Mouse (Mus musculus) liver, embryonic 15.5 days (tissue): Measurements from ENCODE around the gene Tmem26. TPM values are rescaled to one million over a fixed set of nuclear protein-coding genes. Genes with fewer than 3 reads are reported as not detected.

Experiments
- ATAC-seq: fragments of 200-750 bp; cut with Nextera tagmentation; 2 replicates; pipeline ENCODE4 v1.8.0; 2017; ENCODE audit warnings: moderate number of reproducible peaks, mild to moderate bottlenecking, moderate library complexity; ENCODE audit not compliant: insufficient read depth
- H3K27ac ChIP-seq: fragments of 300-500 bp; sonication (generic); replicated peaks from 2 replicates; pipeline ENCODE4 v1.5.1; 2015; ENCODE audit warnings: mild to moderate bottlenecking, inconsistent platforms
- H3K27me3 ChIP-seq: fragments of 300-500 bp; sonication (generic); 2 replicates; pipeline ENCODE4 v1.6.1; 2015; ENCODE audit warnings: mild to moderate bottlenecking, inconsistent platforms
- H3K36me3 ChIP-seq: fragments of 300-500 bp; sonication (generic); replicated peaks from 2 replicates; pipeline ENCODE4 v1.6.1; 2015; ENCODE audit warnings: moderate library complexity, mild to moderate bottlenecking, inconsistent platforms
- H3K4me1 ChIP-seq: fragments of 300-500 bp; sonication (generic); replicated peaks from 2 replicates; pipeline ENCODE4 v1.6.1; 2015; ENCODE audit warnings: inconsistent platforms
- H3K4me2 ChIP-seq: fragments of 300-500 bp; sonication (generic); 2 replicates; pipeline ENCODE4 v1.6.1; 2015; ENCODE audit warnings: moderate library complexity, mild to moderate bottlenecking, inconsistent platforms
- H3K4me3 ChIP-seq: fragments of 300-500 bp; sonication (generic); replicated peaks from 2 replicates; pipeline ENCODE4 v1.5.1; 2015; ENCODE audit warnings: mild to moderate bottlenecking, inconsistent platforms
- H3K9ac ChIP-seq: fragments of 300-500 bp; sonication (generic); 2 replicates; pipeline ENCODE4 v1.6.1; 2015; ENCODE audit warnings: moderate library complexity, mild to moderate bottlenecking, inconsistent platforms
- H3K9me3 ChIP-seq: fragments of 300-500 bp; sonication (generic); replicated peaks from 2 replicates; pipeline ENCODE4 v1.6.1; 2016; ENCODE audit warnings: inconsistent platforms
- WGBS: fragments of 180-500 bp; shearing (Covaris S2); methylation state at CpG from one replicate; pipeline ENCODE4 v1.1.7; 2015; ENCODE audit warnings: mixed read lengths; ENCODE audit not compliant: insufficient replicate concordance; 5-methylcytosine and 5-hydroxymethylcytosine counted together
- polyA plus RNA-seq: library from polyadenylated mRNA; unstranded; fragments of >200 nt; fragmentation: Nextera tagmentation; extraction: Ambion mirVana; gene quantifications from 2 replicates; pipeline ENCODE4 v1.2.1, GENCODE M21; 2015

The Tmem26 gene
- 1.5 and 1.6 TPM in 2 replicates for polyA plus RNA-seq

DNA sequence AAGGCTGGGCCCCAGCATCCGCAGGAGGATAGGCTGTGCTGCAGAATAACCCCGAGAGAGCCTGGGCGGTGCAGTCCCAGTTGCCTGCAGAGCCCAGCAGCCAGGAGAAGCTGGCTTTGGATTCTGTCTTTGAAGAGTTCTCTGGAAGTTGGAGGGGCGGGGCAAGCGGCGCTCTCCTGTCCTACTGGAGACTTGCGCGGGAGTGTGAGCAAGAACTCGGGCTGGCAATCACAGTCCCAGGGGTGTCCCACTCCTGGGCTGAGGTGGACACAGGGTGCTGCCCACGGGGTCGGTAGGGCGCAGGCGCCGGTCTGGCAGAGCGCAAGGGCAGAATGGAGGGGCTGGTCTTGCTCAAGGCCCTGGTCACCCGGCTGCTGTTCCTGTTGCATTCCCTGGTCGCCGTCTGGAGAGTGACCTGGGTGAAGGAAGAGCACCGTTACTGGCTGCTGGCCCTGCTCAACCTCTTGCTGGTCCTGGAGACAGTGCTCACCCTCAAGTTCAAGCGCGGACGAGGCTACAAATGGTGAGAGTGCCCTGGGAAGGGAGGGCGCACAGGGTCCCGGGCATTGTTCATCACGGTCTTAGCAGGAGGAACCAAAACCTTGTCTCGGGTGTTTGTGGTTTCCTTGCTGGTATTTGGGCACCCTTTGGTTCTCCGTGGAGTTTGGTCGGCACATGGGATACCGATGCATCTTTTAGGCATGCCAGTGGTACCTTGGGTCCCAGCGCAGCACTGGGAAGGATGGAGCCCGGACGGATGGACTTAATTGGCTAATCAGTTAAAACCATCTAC, at the start of gene Tmem26:
TSS of gene Tmem26 (plus strand) at position 79 of the 793 bp plus-strand sequence.
- H3K27ac ChIP-seq = no peak within 1 kb of the TSS
- WGBS = 3% methylated on average over 32 of the region's 32 CpGs
- no peaks in the 10 kb centered on the region for H3K4me1 ChIP-seq
- H3K9me3 ChIP-seq = no peaks in the 10 kb centered on the region
- no peak within 1 kb of the TSS for H3K9ac ChIP-seq
- peak within 1 kb of the TSS; percentile 38 for H3K4me3 ChIP-seq
- ATAC-seq = no peak
- H3K36me3 ChIP-seq = no peaks in the 10 kb centered on the region
- H3K27me3 ChIP-seq = peaks cover 21% of the 10 kb centered on the region
- H3K4me2 ChIP-seq = peak within 1 kb of the TSS; percentile 61

DNA sequence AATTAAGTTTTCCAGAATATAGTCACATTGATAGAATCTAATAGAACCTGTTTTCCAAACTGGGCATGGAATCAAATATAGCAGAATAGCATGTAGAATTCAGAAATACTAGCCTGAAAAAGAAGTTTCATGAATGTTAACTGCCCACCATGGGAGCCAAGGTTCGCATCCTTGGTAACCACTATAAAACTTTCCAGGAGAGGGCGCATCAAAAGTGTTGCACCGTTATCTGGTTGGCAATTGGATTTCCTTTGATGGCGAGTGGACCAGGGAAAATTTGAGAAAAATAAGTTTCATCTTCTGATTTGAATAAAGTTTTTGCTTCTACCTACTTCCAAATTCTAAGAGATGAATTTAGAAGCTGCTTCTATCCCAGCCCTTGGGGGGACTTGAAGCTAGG, 44.8 kb upstream of the Tmem26 start:
- Histone ChIP-seq H3K27ac (no peak overlapping the region), H3K36me3 (no peaks in the 10 kb centered on the region), H3K9ac (no peak overlapping the region), H3K9me3 (no peaks in the 10 kb centered on the region), H3K4me3 (no peak overlapping the region), H3K4me1 (no peaks in the 10 kb centered on the region), H3K27me3 (no peaks in the 10 kb centered on the region), H3K4me2 (no peak overlapping the region)
- WGBS = 60% methylated on average over 4 of the region's 4 CpGs
- ATAC-seq = no peak

DNA sequence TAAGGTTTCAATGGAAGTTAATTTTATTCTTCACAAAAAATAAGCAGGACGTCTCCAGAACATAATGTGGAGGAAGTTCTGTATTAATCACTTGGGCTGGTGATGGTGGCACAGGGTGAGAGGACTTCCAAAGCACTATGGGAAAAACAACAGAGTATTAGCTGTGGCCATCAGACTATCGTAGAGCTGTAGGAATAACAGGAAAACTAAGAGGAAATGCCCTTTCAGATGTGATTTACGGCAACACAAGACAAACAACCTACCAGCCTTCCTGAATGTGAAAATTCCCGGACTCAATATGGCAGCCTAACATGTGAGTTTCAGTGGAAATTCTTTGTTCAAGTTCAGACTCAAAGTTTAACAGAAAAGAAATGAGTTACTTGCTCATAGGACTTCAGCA, 42.2 kb upstream of the Tmem26 start:
- Histone ChIP-seq H3K9ac (no peak overlapping the region), H3K27ac (no peak overlapping the region), H3K4me2 (no peak overlapping the region), H3K36me3 (no peaks in the 10 kb centered on the region), H3K4me3 (no peak overlapping the region), H3K27me3 (no peaks in the 10 kb centered on the region), H3K9me3 (no peaks in the 10 kb centered on the region), H3K4me1 (no peaks in the 10 kb centered on the region)
- 36% methylated on average over 4 of the region's 4 CpGs for WGBS
- no peak for ATAC-seq

DNA sequence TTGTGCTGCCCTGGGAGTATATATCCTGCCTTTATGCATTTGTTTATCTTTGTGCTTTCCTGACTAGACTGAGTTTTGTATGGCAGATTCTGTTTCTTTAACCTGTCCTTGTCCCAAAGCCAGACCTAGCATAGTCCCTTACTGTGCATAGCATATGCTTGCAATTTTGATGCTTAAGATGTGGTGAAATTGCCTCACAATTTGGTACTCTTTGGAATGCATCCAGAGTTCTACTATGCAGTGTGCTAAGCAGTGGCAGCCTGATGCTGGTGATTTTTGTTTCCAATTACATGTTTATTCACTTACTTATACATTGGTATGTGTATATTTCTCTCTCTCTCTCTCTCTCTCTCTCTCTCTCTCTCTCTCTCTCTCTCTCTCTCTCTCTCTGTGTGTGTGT, 37.9 kb upstream of the Tmem26 start:
- H3K36me3 ChIP-seq = no peaks in the 10 kb centered on the region
- ATAC-seq = no peak
- no peaks in the 10 kb centered on the region for H3K4me1 ChIP-seq
- H3K9me3 ChIP-seq = no peaks in the 10 kb centered on the region
- H3K4me3 ChIP-seq = no peak overlapping the region
- H3K4me2 ChIP-seq = no peak overlapping the region
- no peak overlapping the region for H3K9ac ChIP-seq
- no peak overlapping the region for H3K27ac ChIP-seq
- H3K27me3 ChIP-seq = no peaks in the 10 kb centered on the region

DNA sequence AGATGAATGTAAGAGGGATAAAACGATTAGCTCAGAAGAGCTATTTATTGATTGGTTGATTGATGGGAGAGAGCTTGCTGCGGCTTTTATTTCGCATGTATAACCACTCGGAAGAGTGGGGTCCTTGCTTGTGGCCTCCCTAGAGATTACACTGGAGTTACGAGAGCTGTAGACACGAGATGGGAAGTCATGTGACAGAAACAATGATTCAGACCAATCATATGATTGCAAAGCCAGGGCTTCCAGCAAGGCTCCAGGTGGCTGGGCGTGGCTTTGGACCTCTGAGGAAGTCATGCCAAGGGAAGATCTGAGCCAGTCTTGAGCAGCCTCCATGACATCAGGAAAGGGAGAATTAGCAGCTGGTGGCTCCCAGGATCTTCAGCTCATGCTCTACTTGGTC, 32.3 kb upstream of the Tmem26 start:
- H3K27me3 ChIP-seq = no peaks in the 10 kb centered on the region
- ATAC-seq = no peak
- H3K9ac ChIP-seq = no peak overlapping the region
- WGBS = 60% methylated on average over 7 of the region's 7 CpGs
- H3K9me3 ChIP-seq = no peaks in the 10 kb centered on the region
- no peak overlapping the region for H3K27ac ChIP-seq
- H3K36me3 ChIP-seq = no peaks in the 10 kb centered on the region
- no peak overlapping the region for H3K4me2 ChIP-seq
- no peaks in the 10 kb centered on the region for H3K4me1 ChIP-seq
- no peak overlapping the region for H3K4me3 ChIP-seq

DNA sequence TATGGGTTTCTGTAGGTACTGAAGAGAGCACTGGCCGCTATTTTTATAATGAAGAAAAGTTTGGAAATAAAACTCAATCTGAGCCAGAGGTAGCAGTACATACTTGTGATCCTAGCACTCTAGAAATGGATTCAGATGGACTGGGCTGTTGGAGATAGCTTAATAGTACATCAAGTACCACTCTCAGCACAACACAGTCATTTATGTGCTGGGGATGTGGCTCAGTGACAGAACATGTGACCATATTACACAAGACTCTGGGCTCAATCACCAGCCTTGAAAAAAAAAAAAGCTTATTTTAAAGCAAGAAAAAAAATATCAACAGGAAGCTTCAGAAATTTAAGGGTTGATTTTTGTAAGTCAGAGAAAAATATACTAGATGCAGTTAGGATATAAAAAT, 31.0 kb upstream of the Tmem26 start:
- 58% methylated on average over 1 of the region's 1 CpGs for WGBS
- no peak overlapping the region for H3K4me2 ChIP-seq
- no peaks in the 10 kb centered on the region for H3K27me3 ChIP-seq
- no peak overlapping the region for H3K9ac ChIP-seq
- H3K27ac ChIP-seq = no peak overlapping the region
- no peak for ATAC-seq
- H3K4me3 ChIP-seq = no peak overlapping the region
- no peaks in the 10 kb centered on the region for H3K36me3 ChIP-seq
- H3K4me1 ChIP-seq = no peaks in the 10 kb centered on the region
- H3K9me3 ChIP-seq = no peaks in the 10 kb centered on the region

DNA sequence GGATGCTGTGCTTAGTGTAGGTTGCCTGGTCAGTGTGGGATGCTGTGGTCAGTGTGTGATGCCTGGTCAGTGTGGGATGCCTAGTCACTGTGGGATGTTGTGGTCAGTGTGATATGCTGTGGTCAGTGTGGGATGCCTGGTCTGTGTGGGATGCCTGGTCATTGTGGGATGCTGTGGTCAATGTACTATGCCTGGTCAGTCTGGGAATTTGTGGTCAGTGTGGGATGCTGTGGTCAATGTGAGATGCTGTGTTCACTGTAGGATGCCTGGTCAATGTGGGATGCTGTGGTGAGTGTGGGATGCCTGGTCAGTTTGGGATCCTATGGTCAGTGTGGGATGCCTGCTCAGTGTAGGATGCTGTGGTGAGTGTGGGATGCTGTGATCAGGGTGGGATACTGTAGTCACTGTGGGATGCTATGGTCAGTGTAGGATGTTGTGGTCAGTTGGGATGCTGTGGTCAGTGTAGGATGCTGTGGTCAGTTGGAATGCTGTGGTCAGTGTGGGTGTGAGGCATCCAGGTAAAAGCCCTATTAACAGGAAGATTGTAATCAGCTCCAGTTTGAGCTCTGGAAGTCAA, 27.6 kb upstream of the Tmem26 start:
- no peaks in the 10 kb centered on the region for H3K36me3 ChIP-seq
- ATAC-seq = no peak
- no peak overlapping the region for H3K27ac ChIP-seq
- no peaks in the 10 kb centered on the region for H3K27me3 ChIP-seq
- no peaks in the 10 kb centered on the region for H3K9me3 ChIP-seq
- no peaks in the 10 kb centered on the region for H3K4me1 ChIP-seq
- no peak overlapping the region for H3K4me3 ChIP-seq
- H3K4me2 ChIP-seq = no peak overlapping the region
- H3K9ac ChIP-seq = no peak overlapping the region

DNA sequence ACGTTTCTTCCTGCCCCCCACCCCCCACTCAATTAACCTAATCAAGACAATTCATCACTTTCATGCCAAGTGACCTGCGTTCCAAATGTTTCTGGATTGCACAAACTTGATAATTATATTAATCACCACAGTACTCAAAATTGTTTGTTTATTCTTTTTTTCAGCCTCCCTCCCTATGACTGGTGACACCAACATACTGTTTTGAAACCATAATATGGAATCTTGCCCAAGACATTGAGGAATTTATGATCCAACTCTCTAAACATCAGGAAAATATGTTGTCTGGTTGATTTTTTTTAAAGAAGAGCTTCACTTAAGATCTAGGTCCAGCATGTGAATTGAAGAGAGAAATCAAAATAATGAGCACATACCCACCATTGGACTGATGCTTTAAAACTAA, 19.2 kb upstream of the Tmem26 start:
- no peak overlapping the region for H3K4me3 ChIP-seq
- H3K36me3 ChIP-seq = no peaks in the 10 kb centered on the region
- no peak for ATAC-seq
- no peak overlapping the region for H3K27ac ChIP-seq
- no peaks in the 10 kb centered on the region for H3K9me3 ChIP-seq
- H3K27me3 ChIP-seq = no peaks in the 10 kb centered on the region
- 52% methylated on average over 2 of the region's 2 CpGs for WGBS
- H3K4me1 ChIP-seq = no peaks in the 10 kb centered on the region
- no peak overlapping the region for H3K4me2 ChIP-seq
- H3K9ac ChIP-seq = no peak overlapping the region

DNA sequence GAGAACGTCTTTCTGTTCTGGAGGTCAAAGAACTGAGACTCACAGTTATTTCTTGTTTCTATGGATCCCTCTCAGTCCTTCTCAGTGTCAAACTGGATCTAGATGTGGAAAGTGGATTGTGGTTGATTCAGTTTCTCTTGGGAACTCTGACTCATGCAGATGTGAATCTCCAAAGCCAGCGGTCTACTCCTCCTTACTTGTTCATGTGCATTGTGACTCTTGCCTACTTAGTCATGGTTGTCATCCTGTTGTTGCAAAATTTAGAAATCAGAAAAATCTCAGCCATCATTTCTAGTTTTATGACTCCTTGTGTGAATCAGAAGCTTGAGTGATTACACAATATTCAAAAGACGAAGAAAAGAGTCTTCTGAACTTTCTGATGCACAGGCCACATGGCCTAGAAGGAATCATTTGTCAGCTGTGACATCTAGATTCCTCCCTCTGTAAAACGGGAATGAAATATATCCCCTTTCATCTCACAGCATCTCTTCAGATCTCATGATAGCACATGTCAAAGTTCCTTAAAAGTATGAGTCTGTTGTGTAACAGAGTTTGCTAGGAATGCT, 17.9 kb upstream of the Tmem26 start:
- Histone ChIP-seq H3K9ac (no peak overlapping the region), H3K9me3 (no peaks in the 10 kb centered on the region), H3K4me3 (no peak overlapping the region), H3K4me2 (no peak overlapping the region), H3K27me3 (no peaks in the 10 kb centered on the region), H3K36me3 (no peaks in the 10 kb centered on the region), H3K4me1 (no peaks in the 10 kb centered on the region), H3K27ac (no peak overlapping the region)
- 53% methylated on average over 4 of the region's 4 CpGs for WGBS
- no peak for ATAC-seq

DNA sequence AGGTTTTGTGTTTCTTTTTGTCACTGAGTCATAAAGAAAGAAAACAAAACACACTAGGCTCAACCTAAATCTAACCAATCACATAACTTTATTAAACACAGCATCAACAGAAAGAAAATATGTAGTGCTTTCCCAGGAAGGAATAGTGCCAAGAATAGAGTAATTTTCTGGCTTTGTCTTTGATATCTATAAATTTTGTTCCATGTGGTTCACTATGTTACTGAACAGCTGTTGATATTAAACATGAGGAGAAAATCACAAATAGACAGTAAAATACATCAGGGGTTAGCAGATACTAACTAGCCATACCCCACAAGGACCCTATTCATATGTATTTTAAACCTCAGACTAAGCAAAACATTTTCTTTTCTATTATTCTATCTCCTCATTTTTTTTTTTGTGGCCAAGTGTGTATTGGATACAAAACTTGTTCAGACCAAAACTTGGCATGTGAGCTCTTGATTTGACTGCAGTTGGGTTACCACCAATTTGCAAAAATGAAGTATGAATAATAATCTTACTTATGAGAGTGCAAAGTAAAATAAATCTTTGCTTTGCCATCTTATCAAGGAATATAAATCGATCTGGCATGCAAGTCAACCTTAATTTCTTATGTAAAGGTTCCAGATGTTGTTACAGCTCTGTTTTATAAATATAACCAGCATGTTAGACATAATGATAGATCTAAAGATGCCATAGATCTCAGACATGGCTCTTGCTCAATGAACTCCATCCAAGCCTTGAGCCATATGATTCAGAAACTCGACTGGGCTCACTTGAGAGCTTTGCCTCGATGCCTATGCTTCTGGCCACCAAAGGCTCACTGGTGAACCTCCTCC, 16.2 kb upstream of the Tmem26 start:
- Histone ChIP-seq H3K4me2 (no peak overlapping the region), H3K27me3 (no peaks in the 10 kb centered on the region), H3K4me1 (no peaks in the 10 kb centered on the region), H3K27ac (no peak overlapping the region), H3K36me3 (no peaks in the 10 kb centered on the region), H3K4me3 (no peak overlapping the region), H3K9ac (no peak overlapping the region), H3K9me3 (no peaks in the 10 kb centered on the region)
- ATAC-seq = no peak
- WGBS = 40% methylated on average over 3 of the region's 3 CpGs

DNA sequence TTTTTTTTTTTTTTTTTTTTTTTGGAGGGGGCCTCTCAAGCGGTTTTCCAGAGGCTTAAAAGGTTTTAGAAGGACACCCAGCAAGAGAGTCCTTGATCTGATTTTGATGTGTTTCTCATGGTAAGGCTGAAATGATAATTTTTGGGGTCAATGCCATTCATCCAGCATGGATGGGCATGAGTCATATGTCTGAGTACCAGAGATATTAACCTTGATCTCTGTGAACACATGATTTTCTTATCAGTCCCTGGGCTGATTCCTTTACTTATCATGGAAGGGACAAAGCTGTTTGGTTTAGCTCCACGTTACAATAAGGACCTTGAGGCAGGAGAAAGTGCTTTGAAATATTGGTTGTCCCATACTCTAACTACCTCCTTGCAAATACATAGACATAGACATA, 10.5 kb upstream of the Tmem26 start:
- no peaks in the 10 kb centered on the region for H3K4me1 ChIP-seq
- WGBS = 29% methylated on average over 2 of the region's 2 CpGs
- no peak overlapping the region for H3K4me3 ChIP-seq
- no peak overlapping the region for H3K9ac ChIP-seq
- no peaks in the 10 kb centered on the region for H3K27me3 ChIP-seq
- no peak for ATAC-seq
- no peak overlapping the region for H3K27ac ChIP-seq
- H3K4me2 ChIP-seq = no peak overlapping the region
- H3K36me3 ChIP-seq = no peaks in the 10 kb centered on the region
- no peaks in the 10 kb centered on the region for H3K9me3 ChIP-seq
